Mouse (Mus musculus) limb, embryonic 15.5 days (tissue): ENCODE measurements around the gene Exoc6b. TPM values are rescaled to one million over a fixed set of nuclear protein-coding genes. Genes with fewer than 3 reads are reported as not detected.
"Not testable (repeated sequence)": the region's sequence is repeated elsewhere in the genome, so short reads cannot be mapped to it uniquely, and the experiment has no call there.

Experiments used
- ATAC-seq: fragments of 200-750 bp; cut with Nextera tagmentation; 2 replicates; pipeline ENCODE4 v1.8.0; 2017; ENCODE audit warnings: low read depth, moderate TSS enrichment; ENCODE audit not compliant: insufficient number of reproducible peaks, low FRiP score, low TSS enrichment
- H3K27ac ChIP-seq: fragments of 300-500 bp; sonication (generic); 2 replicates; pipeline ENCODE4 v1.5.1; 2015; ENCODE audit warnings: moderate library complexity, mild to moderate bottlenecking, inconsistent platforms
- H3K27me3 ChIP-seq: fragments of 300-500 bp; sonication (generic); 2 replicates; pipeline ENCODE4 v1.6.1; 2015; ENCODE audit warnings: inconsistent platforms
- H3K36me3 ChIP-seq: fragments of 300-500 bp; sonication (generic); 2 replicates; pipeline ENCODE4 v1.6.1; 2015; ENCODE audit warnings: inconsistent platforms
- H3K4me1 ChIP-seq: fragments of 300-500 bp; sonication (generic); 2 replicates; pipeline ENCODE4 v1.6.1; 2015; ENCODE audit warnings: inconsistent platforms
- H3K4me2 ChIP-seq: fragments of 300-500 bp; sonication (generic); 2 replicates; pipeline ENCODE4 v1.6.1; 2015; ENCODE audit warnings: mild to moderate bottlenecking, inconsistent platforms
- H3K4me3 ChIP-seq: fragments of 300-500 bp; sonication (generic); 2 replicates; pipeline ENCODE4 v1.5.1; 2015; ENCODE audit warnings: mild to moderate bottlenecking, inconsistent platforms
- H3K9ac ChIP-seq: fragments of 300-500 bp; sonication (generic); 2 replicates; pipeline ENCODE4 v1.6.1; 2015; ENCODE audit warnings: inconsistent platforms
- H3K9me3 ChIP-seq: fragments of 300-500 bp; sonication (generic); 2 replicates; pipeline ENCODE4 v1.6.1; 2016; ENCODE audit warnings: inconsistent platforms
- WGBS: fragments of 180-500 bp; shearing (Covaris S2); methylation state at CpG from one replicate; pipeline ENCODE4 v1.1.7; 2015; 5-methylcytosine and 5-hydroxymethylcytosine counted together
- polyA plus RNA-seq: library from polyadenylated mRNA; unstranded; fragments of >200 nt; fragmentation: Nextera tagmentation; extraction: Ambion mirVana; gene quantifications from 2 replicates; pipeline ENCODE4 v1.2.1, GENCODE M21; 2015

The Exoc6b gene
- polyA plus RNA-seq: 34.8 and 35.7 TPM in 2 replicates

GRCm38 (mm10) chr6:85069023-85069985 is at the start of gene Exoc6b:
TSS of gene Exoc6b (minus strand) at chr6:85069513.
- H3K9ac ChIP-seq: peak within 1 kb of the TSS; percentile 79
- peak within 1 kb of the TSS; percentile 99 for H3K4me3 ChIP-seq
- peak within 1 kb of the TSS; percentile 71 for H3K4me2 ChIP-seq
- no peaks in the 10 kb centered on the region for H3K27me3 ChIP-seq
- H3K4me1 ChIP-seq: peaks cover 13% of the 10 kb centered on the region
- H3K27ac ChIP-seq: peak within 1 kb of the TSS; percentile 93
- WGBS: under 1% methylated on average over 48 of the region's 63 CpGs
- H3K9me3 ChIP-seq: no peaks in the 10 kb centered on the region
- ATAC-seq: peak; percentile 93
- no peaks in the 10 kb centered on the region for H3K36me3 ChIP-seq

- 28% methylated on average over 10 of the region's 11 CpGs for WGBS
- not testable (repeated sequence) for H3K27ac ChIP-seq
- peak; percentile 35; the same call in 1 of the 2 replicates for ATAC-seq
These were observed 48.5 kb upstream of the Exoc6b start for GRCm38 (mm10) chr6:85117545-85118511.

GRCm38 (mm10) chr6:85105033-85105615 is 35.8 kb upstream of the Exoc6b start:
- Histone ChIP-seq H3K4me3 (no peak overlapping the region), H3K4me1 (no peaks in the 10 kb centered on the region), H3K9ac (no peak overlapping the region), H3K27me3 (no peaks in the 10 kb centered on the region), H3K9me3 (no peaks in the 10 kb centered on the region), H3K36me3 (no peaks in the 10 kb centered on the region), H3K4me2 (no peak overlapping the region), H3K27ac (no peak overlapping the region)
- ATAC-seq: no peak
- WGBS: 87% methylated on average over 10 of the region's 10 CpGs

More at GRCm38 (mm10) chr6:85117545-85118511, 48.5 kb upstream of the Exoc6b start:
- not testable (repeated sequence) for H3K4me2 ChIP-seq, H3K9ac ChIP-seq, H3K36me3 ChIP-seq, H3K4me1 ChIP-seq, H3K4me3 ChIP-seq, H3K27me3 ChIP-seq, H3K9me3 ChIP-seq

DNA sequence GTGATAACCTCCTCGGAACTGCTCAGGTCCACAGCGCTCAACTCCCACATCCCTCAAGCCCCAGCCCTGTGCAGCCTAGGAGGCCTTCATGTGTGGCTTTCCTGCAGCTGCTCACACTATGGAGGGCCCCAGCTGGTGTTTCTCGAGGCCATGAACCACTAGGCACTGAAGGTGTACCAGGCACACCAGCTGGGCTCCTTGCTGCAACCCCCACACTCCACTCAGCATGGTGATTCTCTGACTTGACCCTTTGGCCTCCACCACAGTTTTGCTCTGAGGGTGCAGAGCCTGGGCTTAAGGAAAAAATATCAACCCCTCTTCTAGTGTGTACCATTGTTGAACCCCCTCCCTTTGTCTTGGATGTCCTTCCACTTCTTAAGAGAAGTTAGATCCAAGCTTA is 34.0 kb upstream of the Exoc6b start:
- Histone ChIP-seq H3K4me1 (no peaks in the 10 kb centered on the region), H3K4me3 (no peak overlapping the region), H3K4me2 (no peak overlapping the region), H3K36me3 (no peaks in the 10 kb centered on the region), H3K27me3 (no peaks in the 10 kb centered on the region), H3K9me3 (no peaks in the 10 kb centered on the region), H3K9ac (no peak overlapping the region), H3K27ac (no peak overlapping the region)
- ATAC-seq: no peak
- 88% methylated on average over 3 of the region's 3 CpGs for WGBS

DNA sequence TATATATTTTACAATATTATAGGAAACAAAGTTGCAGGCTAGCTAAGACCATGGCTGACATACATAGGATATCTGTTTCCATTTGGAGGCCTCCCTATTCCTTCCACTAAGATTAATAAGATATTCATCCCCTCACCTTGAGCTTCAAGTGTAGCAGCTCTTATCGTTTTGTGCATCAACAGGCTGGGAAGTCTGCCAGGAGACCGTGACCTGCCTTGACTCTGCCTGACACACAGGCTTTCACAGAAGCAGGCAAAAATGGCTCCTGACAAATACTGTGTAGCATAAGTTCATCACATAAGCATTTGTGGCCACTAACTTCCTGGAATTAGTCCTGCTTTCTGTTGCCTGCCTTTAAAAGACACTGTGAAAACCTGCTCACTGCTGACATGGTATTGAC is 27.1 kb upstream of the Exoc6b start:
- ATAC-seq: no peak
- Histone ChIP-seq H3K27me3 (no peaks in the 10 kb centered on the region), H3K4me1 (no peaks in the 10 kb centered on the region), H3K9ac (no peak overlapping the region), H3K9me3 (no peaks in the 10 kb centered on the region), H3K27ac (no peak overlapping the region), H3K4me2 (no peak overlapping the region), H3K4me3 (no peak overlapping the region), H3K36me3 (no peaks in the 10 kb centered on the region)
- WGBS: 70% methylated on average over 2 of the region's 2 CpGs

- H3K36me3 ChIP-seq: no peaks in the 10 kb centered on the region
- no peak overlapping the region for H3K9ac ChIP-seq
- no peak overlapping the region for H3K4me2 ChIP-seq
- 35% methylated on average over 4 of the region's 4 CpGs for WGBS
- no peaks in the 10 kb centered on the region for H3K9me3 ChIP-seq
- H3K27me3 ChIP-seq: no peaks in the 10 kb centered on the region
- peak overlapping the region; percentile 38; the same call in 1 of the 2 replicates for H3K27ac ChIP-seq
- H3K4me3 ChIP-seq: no peak overlapping the region
- H3K4me1 ChIP-seq: 0 out of 2 replicates have a peak, but pooled peaks cover 6% of the 10 kb centered on the region
- no peak for ATAC-seq
These were observed 18.1 kb upstream of the Exoc6b start for GRCm38 (mm10) chr6:85087425-85087824.

DNA sequence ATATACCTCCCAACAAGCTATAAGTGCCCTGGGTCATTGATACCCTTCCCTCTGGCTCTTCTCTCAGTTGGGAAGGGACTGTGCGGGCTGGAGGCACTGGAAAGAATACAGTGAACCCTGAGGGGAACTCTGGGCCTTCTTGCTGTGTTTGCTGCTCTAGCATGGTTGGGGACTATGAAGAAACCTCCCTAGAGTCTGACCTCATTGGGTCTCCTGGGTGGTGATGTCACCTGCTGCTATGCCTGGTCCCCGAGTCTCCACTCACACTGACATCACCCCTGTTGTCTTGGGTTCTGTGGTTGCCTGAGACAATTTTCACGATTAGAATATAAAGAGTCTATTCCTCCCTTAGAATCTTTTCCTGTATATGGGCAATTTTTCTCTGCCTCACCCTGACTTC is 17.3 kb upstream of the Exoc6b start:
- H3K4me1 ChIP-seq: 0 out of 2 replicates have a peak, but pooled peaks cover 6% of the 10 kb centered on the region
- H3K36me3 ChIP-seq: no peaks in the 10 kb centered on the region
- ATAC-seq: no peak
- H3K9me3 ChIP-seq: no peaks in the 10 kb centered on the region
- H3K4me2 ChIP-seq: no peak overlapping the region
- 77% methylated on average over 3 of the region's 3 CpGs for WGBS
- H3K9ac ChIP-seq: no peak overlapping the region
- H3K4me3 ChIP-seq: no peak overlapping the region
- no peak overlapping the region for H3K27ac ChIP-seq
- H3K27me3 ChIP-seq: no peaks in the 10 kb centered on the region

GRCm38 (mm10) chr6:85076179-85076720 is 6.9 kb upstream of the Exoc6b start:
- not testable (repeated sequence) for ATAC-seq, H3K4me2 ChIP-seq, H3K9ac ChIP-seq, H3K27ac ChIP-seq, H3K9me3 ChIP-seq, H3K36me3 ChIP-seq, H3K4me3 ChIP-seq, H3K27me3 ChIP-seq, H3K4me1 ChIP-seq
- 86% methylated on average over 29 of the region's 29 CpGs for WGBS

GRCm38 (mm10) chr6:85074996-85075395 is 5.7 kb upstream of the Exoc6b start:
- Histone ChIP-seq H3K4me1 (no peaks in the 10 kb centered on the region), H3K9ac (no peak overlapping the region), H3K4me2 (no peak overlapping the region), H3K27ac (no peak overlapping the region), H3K36me3 (no peaks in the 10 kb centered on the region), H3K4me3 (no peak overlapping the region), H3K9me3 (no peaks in the 10 kb centered on the region), H3K27me3 (no peaks in the 10 kb centered on the region)
- WGBS: 30% methylated on average over 2 of the region's 2 CpGs
- ATAC-seq: no peak

GRCm38 (mm10) chr6:85068322-85069022 is 841 bp downstream of the Exoc6b start:
- Histone ChIP-seq H3K9ac (peak overlapping the region; percentile 79), H3K4me1 (peaks cover 13% of the 10 kb centered on the region), H3K9me3 (no peaks in the 10 kb centered on the region), H3K27ac (peak overlapping the region; percentile 93), H3K4me3 (peak overlapping the region; percentile 99), H3K27me3 (no peaks in the 10 kb centered on the region), H3K4me2 (peak overlapping the region; percentile 71), H3K36me3 (no peaks in the 10 kb centered on the region)
- no peak for ATAC-seq
- WGBS: 3% methylated on average over 17 of the region's 17 CpGs

GRCm38 (mm10) chr6:85057641-85058040 is 11.7 kb downstream of the Exoc6b start:
- 77% methylated on average over 1 of the region's 1 CpGs for WGBS
- ATAC-seq: no peak
- no peak overlapping the region for H3K4me3 ChIP-seq
- H3K4me2 ChIP-seq: no peak overlapping the region
- no peaks in the 10 kb centered on the region for H3K4me1 ChIP-seq
- H3K27ac ChIP-seq: no peak overlapping the region
- H3K27me3 ChIP-seq: no peaks in the 10 kb centered on the region
- no peaks in the 10 kb centered on the region for H3K9me3 ChIP-seq
- H3K36me3 ChIP-seq: no peaks in the 10 kb centered on the region
- no peak overlapping the region for H3K9ac ChIP-seq
